Mouse (Mus musculus): ENCODE measurements around the gene Mindy4.

- TF ChIP-seq ZNF384 (IDR thresholded peaks at IDR 0.05; ENCODE audit: low read depth, low read length) (no peak), MAFK (IDR thresholded peaks at IDR 0.05; ENCODE audit: insufficient read depth, low read depth, low read length) (no peak), ZC3H11A (IDR thresholded peaks at IDR 0.05; ENCODE audit: borderline replicate concordance, low read depth, low read length) (no peak), CHD2 (IDR thresholded peaks at IDR 0.05; ENCODE audit: low read depth, low read length) (no peak)
Observed at GRCm38 (mm10) chr6:55321518-55321917, 118.3 kb downstream of the Mindy4 start.
